Mouse (Mus musculus) thymus, postnatal 10 days (tissue): ENCODE results near the gene Ifngr2.

ENCODE experiments used
- DNase-seq, 2 experiments: peaks; one replicate each; pipeline ENCODE4 v3.0.0; 2021; ENCODE audit warnings: low spot score in 2 of 2

Gene Ifngr2

GRCm38 (mm10) chr16:91536372-91536771 lies 10.5 kb upstream of the Ifngr2 start:
- no peak for DNase-seq

DNA sequence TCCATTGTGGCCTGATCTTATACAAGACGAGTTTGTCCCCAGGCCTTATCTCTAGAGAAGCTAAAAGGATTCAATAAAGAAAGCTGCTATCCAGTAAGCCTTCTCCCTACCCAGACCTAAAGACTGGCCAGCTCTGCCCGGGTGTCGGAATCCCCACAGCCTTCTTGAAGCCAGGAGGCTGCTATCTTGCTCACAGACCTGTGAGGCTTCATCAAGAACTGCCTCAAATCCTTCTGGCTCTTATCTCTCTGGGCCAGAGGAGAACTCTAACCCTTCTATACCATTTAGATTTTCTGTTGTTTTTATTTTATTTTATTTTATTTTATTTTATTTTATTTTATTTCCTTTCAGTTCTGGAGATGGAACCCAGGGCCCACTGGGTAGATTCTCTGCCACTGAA lies 9.8 kb upstream of the Ifngr2 start:
- no peak for DNase-seq

- no peak for DNase-seq
Measured at GRCm38 (mm10) chr16:91538051-91538450, 8.8 kb upstream of the Ifngr2 start.

GRCm38 (mm10) chr16:91538513-91538912 lies 8.4 kb upstream of the Ifngr2 start:
- peak in 1 of 2 experiments; percentile 31 for DNase-seq

- DNase-seq = peak; percentile 71 to 77
Measured at GRCm38 (mm10) chr16:91541573-91542081, 5.2 kb upstream of the Ifngr2 start.

DNA sequence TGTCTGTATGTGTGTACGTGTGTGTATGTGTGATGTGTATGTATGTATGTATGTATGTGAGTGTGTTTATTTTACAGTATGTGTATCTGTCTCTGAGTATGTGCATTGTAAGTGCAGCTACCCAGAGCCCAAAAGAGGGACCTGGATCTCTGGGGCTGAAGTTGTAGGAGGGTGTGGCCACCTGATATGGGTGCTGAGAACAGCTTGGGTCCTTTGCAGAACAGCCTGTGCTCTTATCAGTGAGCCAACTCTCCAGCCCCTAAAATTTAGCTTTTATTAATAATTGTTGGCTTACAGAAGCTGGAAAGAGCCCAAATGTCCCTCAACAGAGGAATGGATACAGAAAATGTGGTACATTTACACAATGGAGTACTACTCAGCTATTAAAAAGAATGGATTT lies 3.3 kb upstream of the Ifngr2 start:
- DNase-seq = no peak

- DNase-seq = peak; percentile 71 to 75
Measured at GRCm38 (mm10) chr16:91545597-91546281, 1.1 kb upstream of the Ifngr2 start.

- no peak for DNase-seq
Measured at GRCm38 (mm10) chr16:91546391-91546835, 459 bp upstream of the Ifngr2 start.

DNA sequence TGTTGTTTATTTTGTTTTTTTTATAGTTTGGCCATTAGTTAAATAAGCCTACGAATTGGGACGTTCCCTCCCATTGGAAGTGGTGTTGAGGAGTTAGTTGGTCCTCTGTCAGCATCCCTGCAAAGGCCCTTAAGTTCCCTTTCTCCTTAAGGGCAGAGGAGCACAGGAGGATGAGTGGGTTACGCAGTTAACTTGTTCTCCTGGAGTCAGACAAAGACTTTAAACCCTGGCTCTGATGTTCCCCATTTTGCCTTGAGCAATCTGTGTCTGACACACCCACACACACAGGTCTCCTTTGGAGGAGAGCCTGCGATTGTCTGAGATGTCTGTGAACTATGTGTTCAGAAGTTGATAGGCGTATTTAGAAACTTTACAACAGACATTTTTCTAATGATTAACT lies 1.1 kb downstream of the Ifngr2 start:
- no peak for DNase-seq

DNA sequence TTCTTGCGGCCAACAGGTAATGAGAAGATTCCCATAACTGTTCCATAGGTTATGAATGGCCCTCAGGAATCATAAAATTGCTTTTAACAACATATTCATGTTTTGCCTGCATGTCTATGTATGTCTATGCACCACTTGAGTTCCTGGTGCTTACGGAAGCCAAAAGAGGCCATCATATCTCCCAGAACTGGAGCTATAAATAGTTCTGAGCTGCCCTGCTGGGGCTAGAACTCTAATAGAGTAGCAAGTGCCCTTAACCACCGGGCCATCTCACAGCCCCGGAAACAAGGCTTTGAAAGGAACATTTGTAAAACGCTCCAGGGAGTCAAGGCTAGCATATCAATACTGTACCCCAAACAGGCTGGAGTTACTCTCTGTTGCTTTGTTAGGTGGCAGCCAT lies 1.7 kb downstream of the Ifngr2 start:
- no peak for DNase-seq

- no peak for DNase-seq
Measured at GRCm38 (mm10) chr16:91548996-91549395, 2.1 kb downstream of the Ifngr2 start.

DNA sequence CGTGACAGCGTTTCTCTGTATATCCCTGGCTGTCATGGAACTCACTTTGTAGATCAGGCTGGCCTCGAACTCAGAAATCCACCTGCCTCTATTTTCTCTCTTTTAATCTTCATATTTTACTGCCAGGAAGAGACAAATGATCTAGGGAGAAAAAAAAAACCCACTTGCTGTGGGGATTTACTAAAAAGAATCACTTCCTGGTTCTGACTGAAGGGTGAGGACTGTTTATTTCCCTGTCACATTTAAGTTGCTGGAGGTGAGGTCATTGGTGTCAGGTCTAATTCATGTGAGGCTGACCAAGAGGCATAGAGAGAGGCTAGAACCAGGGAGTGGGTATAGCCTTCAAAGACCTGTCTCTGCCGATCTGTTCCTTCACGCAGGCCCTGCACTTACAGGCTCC lies 2.7 kb downstream of the Ifngr2 start:
- no peak for DNase-seq

DNA sequence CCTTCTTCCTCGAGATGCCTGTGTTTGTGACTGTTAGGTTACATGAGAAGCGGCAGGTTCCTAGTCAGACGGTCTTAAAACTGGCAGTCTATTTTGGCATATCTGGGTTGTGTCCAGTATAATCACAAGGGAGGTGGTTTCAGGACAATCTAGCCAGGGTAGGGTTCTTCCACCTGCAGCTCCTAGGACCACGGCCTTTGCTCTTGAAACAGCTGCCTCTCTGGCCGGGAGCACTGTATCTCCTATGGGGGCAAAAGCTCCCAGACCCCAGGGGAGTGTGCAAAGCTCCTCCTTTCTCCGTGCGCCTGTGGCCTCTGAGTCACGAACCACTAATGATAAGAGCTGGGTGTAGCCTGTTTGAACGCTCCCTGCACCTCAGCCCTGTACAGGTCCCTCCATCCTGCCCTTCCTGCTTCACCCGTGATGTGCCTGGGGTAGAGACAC lies 4.2 kb downstream of the Ifngr2 start:
- no peak for DNase-seq

DNA sequence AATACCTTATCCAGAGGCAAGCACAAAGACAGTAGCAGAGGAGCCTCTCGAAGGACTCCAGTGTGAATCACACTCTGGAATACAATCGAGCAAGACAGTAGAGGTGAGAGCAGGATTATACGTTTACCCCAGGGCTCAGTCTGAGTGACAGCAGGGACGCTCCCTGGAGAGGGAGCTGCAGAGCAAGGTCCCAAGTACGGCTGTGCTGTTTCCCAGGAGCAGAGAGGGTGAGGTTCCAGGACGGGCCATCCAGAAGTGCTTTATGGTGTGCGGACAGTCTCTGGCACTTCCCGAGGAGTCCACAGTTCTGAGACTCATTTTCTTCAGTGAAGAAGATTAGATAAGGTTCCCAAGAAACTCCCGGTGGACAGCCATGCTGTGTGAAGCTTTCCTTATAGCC lies 5.2 kb downstream of the Ifngr2 start:
- no peak for DNase-seq

- DNase-seq = no peak
Measured at GRCm38 (mm10) chr16:91553625-91554024, 6.8 kb downstream of the Ifngr2 start.

DNA sequence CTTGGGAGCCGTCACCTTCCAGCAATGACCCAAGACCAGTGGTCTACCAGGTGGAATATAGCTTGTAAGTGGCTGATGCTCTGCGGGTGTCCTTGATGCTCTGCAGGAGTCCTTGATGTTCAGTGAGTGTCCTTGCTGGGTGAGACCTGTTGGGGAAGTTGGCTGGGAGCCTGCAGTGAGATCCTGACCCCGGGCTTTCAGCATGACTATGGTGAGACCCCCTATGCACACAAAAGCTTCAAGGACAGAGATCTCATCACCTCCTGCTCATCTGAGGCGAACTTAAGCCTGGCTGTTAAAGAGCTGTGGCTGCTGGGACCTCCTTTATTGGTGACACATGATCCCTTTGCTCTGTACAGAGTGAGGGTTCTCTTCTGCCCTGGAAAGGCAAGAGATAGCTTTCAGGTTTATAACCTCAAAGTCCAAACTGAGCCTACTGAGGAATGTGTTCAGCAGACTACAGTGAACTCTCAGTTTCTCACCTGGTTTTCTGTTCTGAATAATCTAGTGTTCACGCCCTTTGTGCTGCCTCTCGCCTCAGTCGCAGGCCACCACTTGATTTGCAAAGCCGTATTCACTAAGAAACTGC lies 8.2 kb downstream of the Ifngr2 start:
- no peak for DNase-seq

DNA sequence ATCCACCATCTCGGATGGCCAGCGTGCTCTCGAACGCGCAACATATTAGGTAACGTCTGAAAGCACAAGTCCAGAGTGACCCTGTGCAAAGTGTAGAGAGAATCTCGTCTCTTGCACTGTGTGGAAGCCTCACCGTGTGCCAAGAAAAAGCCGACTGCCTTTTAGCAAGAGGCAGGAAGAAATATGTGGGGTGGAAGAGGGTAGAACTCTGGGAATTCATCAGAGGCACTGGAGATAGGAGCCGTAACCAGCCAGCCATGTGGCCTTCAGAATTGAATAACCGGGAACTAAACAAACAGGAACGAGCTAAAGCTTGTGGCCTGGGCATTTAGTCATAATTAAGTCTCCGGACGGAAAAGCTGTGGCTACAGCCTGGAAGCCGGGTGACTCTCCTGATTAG lies 9.8 kb downstream of the Ifngr2 start:
- DNase-seq = no peak

DNA sequence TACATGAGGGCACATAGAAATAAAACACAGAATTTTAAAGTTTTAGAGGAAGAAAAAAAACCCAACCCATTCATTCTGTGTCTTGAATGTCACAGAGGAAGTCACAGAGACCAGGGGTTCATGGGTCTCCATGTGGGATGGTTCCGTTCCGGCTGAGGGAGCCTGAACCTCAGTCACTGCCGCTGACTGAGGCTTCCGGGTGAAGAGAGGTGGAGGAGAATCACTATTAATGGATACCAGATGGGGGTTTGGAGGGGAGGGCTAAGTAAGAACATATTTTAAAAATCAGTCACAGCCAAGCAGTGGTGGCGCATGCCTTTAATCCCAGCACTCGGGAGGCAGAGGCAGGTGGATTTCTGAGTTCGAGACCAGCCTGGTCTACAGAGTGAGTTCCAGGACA lies 10.3 kb downstream of the Ifngr2 start:
- DNase-seq = no peak

DNA sequence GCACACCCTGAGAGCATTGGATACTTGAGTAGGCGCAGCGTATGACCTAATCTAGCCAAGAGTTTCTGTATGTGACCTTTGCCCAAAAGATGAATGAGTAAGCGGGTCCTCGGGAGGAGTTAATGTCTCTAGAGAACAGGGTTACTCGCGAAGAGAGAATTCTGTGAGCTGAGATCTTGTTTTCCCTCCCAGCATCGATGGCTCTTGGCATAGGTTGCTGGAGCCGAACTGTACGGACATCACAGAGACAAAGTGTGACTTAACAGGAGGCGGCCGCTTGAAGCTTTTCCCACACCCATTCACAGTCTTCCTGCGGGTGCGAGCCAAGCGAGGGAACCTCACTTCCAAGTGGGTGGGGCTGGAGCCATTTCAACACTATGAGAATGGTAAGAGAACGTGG lies 10.8 kb downstream of the Ifngr2 start:
- no peak for DNase-seq

GRCm38 (mm10) chr16:91561099-91561498 lies 14.2 kb downstream of the Ifngr2 start:
- no peak for DNase-seq

DNA sequence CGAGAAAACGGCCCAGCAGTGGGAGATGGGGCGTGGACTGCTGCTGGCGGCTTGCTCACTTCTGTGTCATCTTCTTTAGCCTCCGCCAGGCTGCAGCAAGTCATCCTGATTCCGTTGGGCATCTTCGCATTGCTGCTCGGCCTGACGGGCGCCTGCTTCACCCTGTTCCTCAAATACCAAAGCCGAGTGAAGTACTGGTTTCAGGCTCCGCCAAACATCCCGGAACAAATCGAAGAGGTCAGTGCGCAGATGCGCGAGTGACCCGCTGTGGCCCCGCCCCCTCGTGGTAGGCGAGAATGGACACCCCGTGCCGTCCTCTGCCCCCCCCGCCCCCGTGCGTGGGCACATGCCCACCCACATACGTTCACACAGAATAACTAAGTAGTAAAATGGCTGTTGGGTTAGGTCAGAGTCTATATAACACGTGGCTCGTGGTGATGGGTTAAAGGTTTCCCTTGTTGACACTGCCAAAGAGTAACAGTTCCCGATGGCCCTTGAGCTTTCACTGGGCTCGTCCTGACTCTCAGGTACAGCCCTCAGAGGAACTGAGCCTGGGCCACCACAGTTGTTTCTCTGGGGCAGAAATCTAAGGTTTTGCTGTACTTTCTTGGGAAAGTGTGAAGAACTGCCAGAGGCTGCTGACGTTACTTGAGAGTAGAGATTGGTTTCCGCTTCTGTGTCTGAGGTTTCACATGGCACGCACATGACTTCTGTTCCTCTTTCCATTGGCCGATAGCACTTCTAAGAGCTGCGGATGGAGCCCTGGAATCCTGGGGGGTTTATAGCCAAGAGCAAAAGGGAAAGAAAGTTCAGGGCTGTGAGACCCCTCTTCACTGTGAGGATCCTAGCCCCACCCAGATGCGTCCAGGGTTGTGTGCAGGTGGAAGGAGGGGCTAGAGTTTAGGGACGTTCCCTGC lies 14.9 kb downstream of the Ifngr2 start:
- DNase-seq = no peak

DNA sequence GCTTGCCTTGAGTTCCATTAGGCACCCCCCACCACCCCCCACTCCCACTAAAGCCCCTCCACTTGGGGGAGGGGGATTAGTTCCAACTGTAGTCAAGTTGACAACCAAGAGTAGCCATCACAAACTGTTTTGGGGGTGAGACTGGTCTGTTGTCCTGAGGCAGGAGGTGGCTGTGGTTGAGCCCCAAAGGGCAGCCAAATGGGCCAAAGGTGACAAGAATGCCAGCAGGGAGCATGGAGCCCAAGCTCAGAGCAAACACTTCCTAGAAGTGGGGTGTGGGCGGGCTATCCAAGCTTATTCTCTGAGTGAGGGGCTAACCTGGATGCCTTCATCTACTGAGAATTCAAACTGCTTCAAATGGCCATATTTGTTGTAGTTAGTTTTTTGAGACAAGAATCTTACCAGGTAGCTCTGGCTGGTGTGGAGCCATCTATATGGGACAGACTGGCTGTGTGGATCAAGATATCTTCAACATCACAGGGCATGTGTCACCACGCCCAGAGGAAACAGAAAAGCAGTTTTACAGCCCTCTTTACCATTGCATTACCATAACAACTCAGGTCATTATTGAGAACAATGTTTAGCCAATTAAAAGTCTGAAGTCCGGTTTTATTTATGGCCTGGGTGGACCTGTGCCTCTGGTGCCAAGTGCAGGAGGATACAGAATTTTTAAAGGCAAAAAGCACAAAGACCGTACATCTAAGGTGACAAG lies 17.9 kb downstream of the Ifngr2 start:
- DNase-seq = no peak
